Mouse (Mus musculus) kidney, postnatal 0 days (tissue): Measurements from ENCODE around the gene Tmem229a. TPM values are rescaled to one million over a fixed set of nuclear protein-coding genes. Genes with fewer than 3 reads are reported as not detected.

ENCODE experiments used
- ATAC-seq: fragments of 200-750 bp; cut with Nextera tagmentation; replicated peaks from 2 replicates; pipeline ENCODE4 v1.8.0; 2017; ENCODE audit warnings: low read depth, moderate number of reproducible peaks, moderate TSS enrichment, moderate library complexity; ENCODE audit not compliant: low FRiP score
- DNase-seq: peaks from one replicate; pipeline ENCODE4 v3.0.0-alpha.2; 2016; ENCODE audit warnings: low spot score
- H3K27ac ChIP-seq: fragments of 300-500 bp; sonication (generic); 2 replicates; pipeline ENCODE4 v1.5.1; 2014; ENCODE audit warnings: mild to moderate bottlenecking
- H3K27me3 ChIP-seq: fragments of 300-500 bp; sonication (generic); 2 replicates; pipeline ENCODE4 v1.6.1; 2014; ENCODE audit warnings: low read length, mixed read lengths; ENCODE audit not compliant: insufficient read depth
- H3K36me3 ChIP-seq: fragments of 300-500 bp; sonication (generic); 2 replicates; pipeline ENCODE4 v1.6.1; 2014; ENCODE audit warnings: low read length, mixed read lengths; ENCODE audit not compliant: insufficient read depth
- H3K4me1 ChIP-seq: fragments of 300-500 bp; sonication (generic); replicated peaks from 2 replicates; pipeline ENCODE4 v1.6.1; 2014; ENCODE audit warnings: antibody characterized with exemption, low read length, mixed read lengths; ENCODE audit not compliant: insufficient read depth
- H3K4me2 ChIP-seq: fragments of 300-500 bp; sonication (generic); 2 replicates; pipeline ENCODE4 v1.6.1; 2014; ENCODE audit warnings: mild to moderate bottlenecking, low read length, moderate library complexity, mixed read lengths
- H3K4me3 ChIP-seq: fragments of 300-500 bp; sonication (generic); replicated peaks from 2 replicates; pipeline ENCODE4 v1.5.1; 2014; ENCODE audit warnings: low read depth, low read length
- H3K9ac ChIP-seq: fragments of 300-500 bp; sonication (generic); 2 replicates; pipeline ENCODE4 v1.6.1; 2014; ENCODE audit warnings: low read depth, low read length
- H3K9me3 ChIP-seq: fragments of 300-500 bp; sonication (generic); replicated peaks from 2 replicates; pipeline ENCODE4 v1.6.1; 2016; ENCODE audit warnings: low read length, inconsistent platforms, mixed read lengths
- CTCF ChIP-seq: IDR thresholded peaks from 2 replicates; pipeline ENCODE4 v1.5.1; 2016; ENCODE audit warnings: antibody characterized with exemption, low read depth, mild to moderate bottlenecking, moderate library complexity
- WGBS: fragments of 180-500 bp; shearing (Covaris S2); extraction: QIAGEN DNeasy Blood & Tissue Kit; methylation state at CpG from one replicate; pipeline ENCODE4 v1.1.7; 2014; 5-methylcytosine and 5-hydroxymethylcytosine counted together
- polyA plus RNA-seq: library from polyadenylated mRNA; unstranded; fragments of >200 nt; fragmentation: Nextera tagmentation; extraction: Ambion mirVana; gene quantifications from 2 replicates; pipeline ENCODE4 v1.2.1, GENCODE M21; 2015

The Tmem229a gene
- 17.3 and 20.8 TPM in 2 replicates for polyA plus RNA-seq

DNA sequence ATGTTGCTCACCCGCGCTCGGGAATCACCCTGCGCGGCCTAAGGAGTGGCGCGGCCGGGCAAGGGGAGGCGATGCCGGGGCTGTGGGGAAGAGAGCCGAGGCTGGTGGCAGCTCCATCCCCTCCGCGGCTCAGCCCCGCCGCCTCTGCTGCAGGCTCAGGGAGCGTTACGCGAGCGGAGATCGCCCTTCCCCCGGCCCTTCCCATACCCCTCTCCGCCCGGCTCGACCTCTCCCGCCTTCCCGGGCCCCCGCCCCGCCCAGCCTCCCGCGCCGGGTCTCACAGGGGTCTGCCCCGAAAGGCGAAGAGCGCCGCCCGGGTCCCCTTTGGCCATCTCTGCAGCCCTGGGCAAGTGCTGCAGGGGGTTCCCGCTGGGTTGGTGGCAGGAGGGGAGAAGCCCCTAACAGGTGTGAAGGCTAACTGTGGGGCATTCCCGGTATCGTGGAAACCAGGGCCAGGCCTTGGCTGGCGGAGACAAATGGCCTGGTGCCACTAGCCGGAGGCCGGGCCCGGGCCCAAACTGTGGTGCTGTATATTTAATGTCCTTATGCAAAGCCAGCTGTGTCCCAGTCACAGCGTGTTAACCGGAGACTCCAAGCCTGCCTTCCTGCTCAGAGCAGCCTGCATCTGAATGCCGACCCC lies at the start of gene Tmem229a:
Tmem229a (minus strand) TSS at position 352 of the 640 bp plus-strand sequence.
- DNase-seq = peak; percentile 25

DNA sequence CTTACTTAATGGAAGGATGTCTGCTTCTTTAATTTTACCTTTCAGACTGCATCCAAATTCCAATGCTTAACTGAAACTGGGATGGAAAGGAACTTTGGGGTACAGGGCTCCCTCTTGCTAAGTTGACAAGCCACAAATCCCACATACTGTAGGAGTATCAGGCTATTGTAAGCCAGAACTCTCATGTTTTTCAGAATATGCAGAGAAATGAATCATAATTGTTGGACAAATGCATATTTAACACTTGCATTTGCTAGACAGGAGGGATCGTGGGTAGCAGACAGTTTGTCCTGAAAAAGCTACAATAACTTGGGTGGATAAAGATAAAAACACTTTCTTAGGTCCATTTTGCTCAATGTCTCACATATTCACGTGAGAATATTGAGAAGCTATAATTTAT lies 37.7 kb upstream of the Tmem229a start:
- WGBS = 66% methylated on average over 2 of the region's 2 CpGs
- H3K9ac ChIP-seq = no peak overlapping the region
- no peaks in the 10 kb centered on the region for H3K4me1 ChIP-seq
- no peak overlapping the region for H3K4me3 ChIP-seq
- no peak overlapping the region for H3K4me2 ChIP-seq
- ATAC-seq (no peak), DNase-seq (no peak)
- H3K36me3 ChIP-seq = no peaks in the 10 kb centered on the region
- no peak overlapping the region for H3K27ac ChIP-seq
- no peak for TF ChIP-seq CTCF
- H3K27me3 ChIP-seq = no peaks in the 10 kb centered on the region
- H3K9me3 ChIP-seq = no peaks in the 10 kb centered on the region

More for the DNA sequence above, at the start of gene Tmem229a:
- 0 out of 2 replicates have a peak, but pooled peaks cover 11% of the 10 kb centered on the region for H3K4me1 ChIP-seq
- no peaks in the 10 kb centered on the region for H3K9me3 ChIP-seq
- H3K9ac ChIP-seq = peak within 1 kb of the TSS; percentile 57
- H3K4me2 ChIP-seq = peak within 1 kb of the TSS; percentile 70
- peak; percentile 83 for ATAC-seq
- WGBS = 1% methylated on average over 43 of the region's 46 CpGs
- H3K4me3 ChIP-seq = peak within 1 kb of the TSS; percentile 59
- TF ChIP-seq CTCF = no peak
- no peaks in the 10 kb centered on the region for H3K36me3 ChIP-seq
- H3K27me3 ChIP-seq = no peaks in the 10 kb centered on the region
- H3K27ac ChIP-seq = peak within 1 kb of the TSS; percentile 87

DNA sequence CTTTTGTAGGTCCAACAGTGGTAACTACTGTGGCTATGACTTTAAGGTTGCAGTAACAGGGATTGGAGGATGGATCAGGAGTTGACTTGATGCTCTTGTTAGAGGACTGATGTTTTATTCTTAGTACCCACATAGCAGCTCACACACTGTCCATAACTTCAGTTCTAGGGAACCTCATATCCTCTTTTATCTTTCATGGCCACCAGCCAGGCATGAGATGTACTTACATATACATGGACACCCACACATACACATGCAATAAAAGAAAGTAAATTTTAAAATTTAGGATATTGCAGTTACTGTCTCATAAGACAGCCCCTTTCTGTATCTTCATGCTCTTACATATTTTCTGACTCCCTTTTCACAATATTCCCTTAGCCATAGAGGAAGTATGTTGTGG lies 33.7 kb upstream of the Tmem229a start:
- H3K9ac ChIP-seq = no peak overlapping the region
- no peaks in the 10 kb centered on the region for H3K4me1 ChIP-seq
- no peaks in the 10 kb centered on the region for H3K27me3 ChIP-seq
- TF ChIP-seq CTCF = no peak
- DNase-seq (no peak), ATAC-seq (no peak)
- no peaks in the 10 kb centered on the region for H3K9me3 ChIP-seq
- H3K27ac ChIP-seq = no peak overlapping the region
- H3K4me3 ChIP-seq = no peak overlapping the region
- H3K36me3 ChIP-seq = no peaks in the 10 kb centered on the region
- H3K4me2 ChIP-seq = no peak overlapping the region

DNA sequence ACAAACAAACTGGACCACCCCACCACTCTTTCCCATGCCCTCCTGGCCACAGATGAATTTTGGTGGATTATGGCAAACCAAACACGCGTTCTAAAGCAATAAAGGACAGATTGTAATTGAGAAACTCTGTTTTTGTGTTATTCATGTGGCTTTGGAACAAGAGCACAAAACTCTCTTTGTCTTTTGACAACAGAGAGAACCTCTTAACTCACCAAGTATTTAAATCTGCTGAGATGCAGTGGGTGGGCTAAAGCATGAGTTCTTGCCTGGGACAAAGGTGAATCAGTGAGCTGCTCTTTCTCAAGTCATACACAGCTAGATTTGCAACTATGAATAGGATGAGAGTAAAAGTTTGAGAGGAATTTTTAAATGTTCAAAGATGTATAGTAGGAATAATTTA lies 20.1 kb upstream of the Tmem229a start:
- Histone ChIP-seq H3K9ac (no peak overlapping the region), H3K4me2 (no peak overlapping the region)
- no peak for ATAC-seq

DNA sequence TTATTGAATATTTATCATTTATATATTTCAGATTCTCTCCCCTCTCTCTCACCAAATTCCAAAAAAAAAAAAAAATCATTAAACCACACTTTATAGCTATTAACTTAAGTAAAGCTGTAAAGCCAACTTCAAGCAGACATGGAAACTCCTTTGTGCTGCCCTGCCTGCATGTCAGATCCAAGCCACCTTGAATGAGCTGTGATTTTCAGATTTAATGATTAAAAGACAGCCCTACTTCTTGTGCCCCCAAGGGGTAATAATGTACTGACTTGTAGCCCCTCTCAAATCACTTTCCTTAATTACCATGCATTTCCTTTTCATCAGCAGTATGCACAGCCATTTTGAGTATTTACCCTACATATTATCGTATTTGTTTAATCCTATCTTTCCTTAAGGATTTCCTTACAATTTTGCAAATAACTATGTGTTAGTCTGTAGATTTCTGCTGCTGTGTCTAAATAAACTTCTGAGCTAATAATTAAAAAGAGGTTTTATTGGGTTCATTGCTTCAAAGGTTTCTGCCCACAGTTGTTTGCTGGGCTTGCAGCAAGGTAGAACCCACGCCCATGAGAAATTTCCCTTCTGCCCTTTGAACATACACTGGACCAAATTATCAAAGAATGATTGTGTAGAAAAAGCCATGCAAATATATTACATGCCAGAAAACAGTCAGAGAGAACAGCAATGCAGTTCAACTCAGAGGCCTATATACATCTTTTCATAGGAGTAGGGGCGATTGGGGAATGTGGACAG lies 12.6 kb upstream of the Tmem229a start:
- H3K9me3 ChIP-seq = no peaks in the 10 kb centered on the region
- H3K4me1 ChIP-seq = no peaks in the 10 kb centered on the region
- no peaks in the 10 kb centered on the region for H3K27me3 ChIP-seq
- H3K36me3 ChIP-seq = no peaks in the 10 kb centered on the region
- TF ChIP-seq CTCF = no peak
- H3K27ac ChIP-seq = no peak overlapping the region
- ATAC-seq = peak; percentile 72; the same call in 1 of the 2 replicates
- peak; percentile 36 for DNase-seq
- WGBS = 69% methylated on average over 3 of the region's 3 CpGs
- no peak overlapping the region for H3K4me2 ChIP-seq
- H3K4me3 ChIP-seq = no peak overlapping the region
- no peak overlapping the region for H3K9ac ChIP-seq

More for the DNA sequence above, 20.1 kb upstream of the Tmem229a start:
- 76% methylated on average over 2 of the region's 2 CpGs for WGBS
- no peak overlapping the region for H3K4me3 ChIP-seq
- TF ChIP-seq CTCF = no peak
- no peaks in the 10 kb centered on the region for H3K9me3 ChIP-seq
- no peak overlapping the region for H3K27ac ChIP-seq
- H3K36me3 ChIP-seq = no peaks in the 10 kb centered on the region
- DNase-seq = no peak
- H3K4me1 ChIP-seq = no peaks in the 10 kb centered on the region
- no peaks in the 10 kb centered on the region for H3K27me3 ChIP-seq

DNA sequence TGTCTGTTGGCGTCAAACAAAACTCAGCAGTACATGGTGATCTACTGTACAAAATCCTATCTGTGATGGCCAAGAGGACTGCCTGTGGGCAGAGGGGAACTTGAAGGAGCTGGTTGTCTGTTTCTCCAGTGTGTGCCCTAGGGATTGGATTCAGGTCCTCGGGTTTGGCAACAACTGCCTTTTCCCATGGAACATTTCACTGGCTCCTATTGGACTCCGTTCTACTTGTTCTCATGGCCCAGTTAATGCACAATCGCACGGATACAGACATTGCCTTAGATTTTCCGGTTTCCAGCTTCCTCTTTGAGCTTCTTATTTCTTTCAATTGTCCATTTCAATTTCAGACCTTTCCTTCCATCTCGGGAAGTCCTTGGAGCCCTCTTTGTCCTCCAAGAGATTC lies 11.6 kb upstream of the Tmem229a start:
- H3K27me3 ChIP-seq = no peaks in the 10 kb centered on the region
- no peaks in the 10 kb centered on the region for H3K4me1 ChIP-seq
- H3K36me3 ChIP-seq = no peaks in the 10 kb centered on the region
- no peak overlapping the region for H3K9ac ChIP-seq
- H3K9me3 ChIP-seq = no peaks in the 10 kb centered on the region
- no peak overlapping the region for H3K27ac ChIP-seq
- no peak overlapping the region for H3K4me3 ChIP-seq
- no peak for DNase-seq
- WGBS = 82% methylated on average over 7 of the region's 7 CpGs
- no peak overlapping the region for H3K4me2 ChIP-seq
- TF ChIP-seq CTCF = no peak
- ATAC-seq = no peak
